In the genomic region with DNA sequence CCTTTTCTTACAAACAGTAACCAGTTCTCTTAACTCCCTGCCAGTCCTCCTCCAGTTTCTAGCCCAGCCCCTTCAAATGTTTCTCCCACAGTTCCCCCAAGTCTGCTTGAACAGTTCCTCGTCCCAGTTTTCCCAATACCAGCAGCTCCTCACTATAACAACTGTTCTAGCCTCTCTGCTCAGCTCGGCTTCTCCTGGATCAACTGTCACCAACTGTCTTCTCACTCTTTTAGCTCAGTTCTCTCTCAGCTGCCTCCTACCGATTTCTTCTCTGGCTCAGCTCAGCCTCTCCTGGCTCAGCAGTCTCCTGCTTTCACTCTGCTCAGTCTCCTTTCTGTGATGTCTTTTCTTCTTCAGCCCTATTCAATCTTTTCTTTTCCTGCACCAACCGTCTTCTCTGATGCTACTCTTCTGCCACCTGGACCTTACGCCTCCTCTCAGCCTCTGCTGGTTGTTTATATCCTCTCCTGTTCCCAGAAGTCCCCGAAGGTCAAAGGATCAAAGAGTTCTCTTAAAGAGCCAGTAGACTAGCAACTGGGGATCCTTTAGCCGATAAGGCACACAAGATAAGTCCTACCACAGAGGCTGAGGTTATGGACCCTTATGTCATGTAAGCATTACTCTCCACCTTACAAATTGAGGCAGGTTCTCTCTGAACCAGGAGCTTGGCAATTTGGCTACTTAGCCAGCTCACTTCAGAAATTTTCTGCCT, we compare ENCODE assay signal across 17 mouse cellular contexts. TPM values are rescaled to one million over a fixed set of nuclear protein-coding genes. Genes with fewer than 3 reads are reported as not detected.
DNase-seq lines count a peak whose midpoint lies in the region; ATAC-seq and TF ChIP-seq lines count a peak whose summit lies in the region.
"Had no signal": no experiment of that assay in that cellular context is flagged by ENCODE, and none has a peak within 500 bp of the region (broad histone marks: within the 10 kb centered on the region; RNA-seq: fewer than 3 reads in every experiment).

No protein-coding gene starts in this region.

- TF ChIP-seq CTCF in left cerebral cortex, adult 2 months (IDR thresholded peaks at IDR 0.05) = no peak
- TF ChIP-seq CTCF in liver, postnatal 0 days (IDR thresholded peaks at IDR 0.05; ENCODE audit: low read depth) = no peak

- H3K27ac ChIP-seq in heart, embryonic 13.5 days (replicated peaks) = no peak overlapping the region
- H3K27ac ChIP-seq in left cerebral cortex, adult 2 months = peak overlapping the region; percentile 85
- H3K27ac ChIP-seq in heart, embryonic 16.5 days (ENCODE audit: low read length) = no peak overlapping the region
- H3K27ac ChIP-seq in liver, postnatal 0 days (ENCODE audit: low read depth) = peak overlapping the region; percentile 74
- H3K27ac ChIP-seq: embryonic facial prominence, embryonic 13.5 days; forebrain, embryonic 12.5 days; hindbrain, postnatal 0 days; macrophage; neural tube, embryonic 15.5 days had no signal

- peak overlapping the region; percentile 33; the same call in 1 of the 2 replicates for H3K9ac ChIP-seq in heart, embryonic 13.5 days
- no peak overlapping the region for H3K9ac ChIP-seq in heart, embryonic 16.5 days (ENCODE audit: low read length)
- H3K9ac ChIP-seq in liver, postnatal 0 days (replicated peaks) = peak overlapping the region; percentile 45
- H3K9ac ChIP-seq: embryonic facial prominence, embryonic 13.5 days; forebrain, embryonic 12.5 days; neural tube, embryonic 15.5 days had no signal

- H3K4me2 ChIP-seq in heart, embryonic 13.5 days = peak overlapping the region; percentile 42
- peak overlapping the region; percentile 40 for H3K4me2 ChIP-seq in heart, embryonic 16.5 days (ENCODE audit: low read depth, low read length)
- H3K4me2 ChIP-seq in liver, postnatal 0 days (ENCODE audit: low read depth, low read length) = peak overlapping the region; percentile 49
- H3K4me2 ChIP-seq: embryonic facial prominence, embryonic 13.5 days; forebrain, embryonic 12.5 days; neural tube, embryonic 15.5 days had no signal

- intact Hi-C loops in heart, postnatal 25 days (cut with DNase I) = no loop called here
- intact Hi-C loops in left cerebral cortex, adult 2 months (cut with DNase I) = no loop called here
- intact Hi-C loops in left cerebral cortex, postnatal 4 days (cut with DNase I) = no loop called here

- H3K4me3 ChIP-seq in heart, embryonic 13.5 days = no peak overlapping the region
- no peak overlapping the region for H3K4me3 ChIP-seq in left cerebral cortex, adult 2 months
- 0 out of 2 replicates have a peak overlapping the region, but pooled peaks have one; percentile 9 for H3K4me3 ChIP-seq in heart, embryonic 16.5 days (ENCODE audit: low read length)
- H3K4me3 ChIP-seq in liver, postnatal 0 days (ENCODE audit: low read depth, low read length) = peak overlapping the region; percentile 19
- H3K4me3 ChIP-seq: embryonic facial prominence, embryonic 13.5 days; forebrain, embryonic 12.5 days; neural tube, embryonic 15.5 days had no signal

- no peaks in the 10 kb centered on the region for H3K36me3 ChIP-seq in heart, embryonic 13.5 days
- H3K36me3 ChIP-seq in heart, embryonic 16.5 days (ENCODE audit: control insufficient read depth, insufficient read depth) = no peaks in the 10 kb centered on the region
- no peaks in the 10 kb centered on the region for H3K36me3 ChIP-seq in liver, postnatal 0 days (replicated peaks; ENCODE audit: insufficient read depth, low read length)
- H3K36me3 ChIP-seq: embryonic facial prominence, embryonic 13.5 days; forebrain, embryonic 12.5 days; neural tube, embryonic 15.5 days had no signal

- no peak for ATAC-seq in heart, embryonic 13.5 days (ENCODE audit: extremely low read depth, insufficient number of reproducible peaks, low FRiP score, low TSS enrichment)
- no peak for ATAC-seq in heart, embryonic 16.5 days (replicated peaks; ENCODE audit: extremely low read depth, insufficient read depth, low FRiP score)
- ATAC-seq in liver, postnatal 0 days = peak; percentile 38; the same call in 1 of the 2 replicates
- ATAC-seq in erythroid progenitor cell, adult 5-6 weeks (replicated peaks; ENCODE audit: low FRiP score, poor library complexity, severe bottlenecking) = no peak
- ATAC-seq: CD4-positive, CD25-positive, alpha-beta regulatory T cell, adult 4 months; hindbrain, postnatal 0 days; Patski had no signal

- peak; percentile 48; the same call in 1 of the 2 replicates for TF ChIP-seq EP300 in liver, postnatal 0 days (IDR thresholded peaks at IDR 0.05; ENCODE audit: low read depth)

- H3K27me3 ChIP-seq in heart, embryonic 13.5 days (replicated peaks) = no peaks in the 10 kb centered on the region
- no peaks in the 10 kb centered on the region for H3K27me3 ChIP-seq in heart, embryonic 16.5 days (ENCODE audit: control insufficient read depth, insufficient read depth, low read length)
- H3K27me3 ChIP-seq in liver, postnatal 0 days (ENCODE audit: insufficient read depth, low read length) = no peaks in the 10 kb centered on the region
- H3K27me3 ChIP-seq: embryonic facial prominence, embryonic 13.5 days; forebrain, embryonic 12.5 days; neural tube, embryonic 15.5 days had no signal

- H3K9me3 ChIP-seq in heart, embryonic 13.5 days = no peaks in the 10 kb centered on the region
- H3K9me3 ChIP-seq in heart, embryonic 16.5 days (replicated peaks; ENCODE audit: control insufficient read depth, low read length) = no peaks in the 10 kb centered on the region
- no peaks in the 10 kb centered on the region for H3K9me3 ChIP-seq in liver, postnatal 0 days (ENCODE audit: low read length)
- H3K9me3 ChIP-seq: embryonic facial prominence, embryonic 13.5 days; forebrain, embryonic 12.5 days; neural tube, embryonic 15.5 days had no signal

- DNase-seq in heart, postnatal 25 days (ENCODE audit: low spot score) = no peak
- peak in 1 of 2 experiments; percentile 35 for DNase-seq in left cerebral cortex, adult 2 months (ENCODE audit: extremely low spot score in 1 of 2, low spot score in 2 of 2)
- DNase-seq in left cerebral cortex, postnatal 4 days = no peak
- no peak for DNase-seq in liver, postnatal 0 days
- no peak for DNase-seq in urinary bladder, postnatal 36 days (ENCODE audit: low spot score in 2 of 2)
- DNase-seq: cerebellum, postnatal 36 days; lung, adult 18-20 months had no signal

- 13% methylated on average over 7 of the region's 7 CpGs for WGBS in heart, embryonic 13.5 days
- WGBS in heart, embryonic 16.5 days = 21% methylated on average over 7 of the region's 7 CpGs
- WGBS in liver, postnatal 0 days (ENCODE audit: insufficient replicate concordance) = 22% methylated on average over 7 of the region's 7 CpGs

- peaks cover 21% of the 10 kb centered on the region for H3K4me1 ChIP-seq in heart, embryonic 13.5 days
- H3K4me1 ChIP-seq in heart, embryonic 16.5 days (ENCODE audit: control insufficient read depth, insufficient read depth, low read length) = 0 out of 2 replicates have a peak, but pooled peaks cover 3% of the 10 kb centered on the region
- H3K4me1 ChIP-seq in liver, postnatal 0 days (ENCODE audit: insufficient read depth) = peaks cover 18% of the 10 kb centered on the region
- H3K4me1 ChIP-seq: forebrain, embryonic 12.5 days had no signal

RNA-seq across cellular contexts. Expression of gene Fth1, which starts 16.0 kb away (rescaled TPM):
- polyA plus RNA-seq in heart, embryonic 13.5 days (2015; fragmentation: Nextera tagmentation; extraction: Ambion mirVana) = 2,189 and 2,554 TPM in 2 replicates
- total RNA-seq in heart, postnatal 25 days (2021) = 1,000 to 10,000 TPM; 2,502 to 2,556 TPM
- 1,000 to 10,000 TPM; 2,213 to 2,341 TPM for total RNA-seq in left cerebral cortex, adult 2 months (2021)
- total RNA-seq in left cerebral cortex, postnatal 4 days (2021) = 1,000 to 10,000 TPM; 1,213 to 1,248 TPM
- polyA plus RNA-seq in heart, embryonic 16.5 days (2015; fragmentation: Nextera tagmentation; extraction: Ambion mirVana) = 1,934 and 2,252 TPM in 2 replicates
- polyA plus RNA-seq in liver, postnatal 0 days (2015; fragmentation: Nextera tagmentation; extraction: Ambion mirVana) = 4,793 and 5,083 TPM in 2 replicates
- total RNA-seq in erythroid progenitor cell, adult 5-6 weeks (2015; ENCODE audit: low replicate concordance) = 2,541 and 2,855 TPM in 2 replicates
- 1,910 and 2,502 TPM in 2 replicates for total RNA-seq in erythroid progenitor cell, adult 5-6 weeks (2017; ENCODE audit: low replicate concordance)

RNA-seq across cellular contexts. Expression of gene Best1, which starts 37.1 kb away (rescaled TPM):
- 0.23 and 0.27 TPM in 2 replicates for polyA plus RNA-seq in heart, embryonic 13.5 days (2015; fragmentation: Nextera tagmentation; extraction: Ambion mirVana)
- total RNA-seq in heart, postnatal 25 days (2021) = under 1 TPM in 1 of 2 experiments, not detected in 1; 0.10 TPM
- under 1 TPM; 0.49 to 0.75 TPM for total RNA-seq in left cerebral cortex, adult 2 months (2021)
- 1 to 10 TPM; 1.7 to 2.1 TPM for total RNA-seq in left cerebral cortex, postnatal 4 days (2021)
- 0.28 and 0.30 TPM in 2 replicates for polyA plus RNA-seq in heart, embryonic 16.5 days (2015; fragmentation: Nextera tagmentation; extraction: Ambion mirVana)
- 0.08 and 0.13 TPM in 2 replicates for polyA plus RNA-seq in liver, postnatal 0 days (2015; fragmentation: Nextera tagmentation; extraction: Ambion mirVana)
- not detected in 2 replicates for total RNA-seq in erythroid progenitor cell, adult 5-6 weeks (2015; ENCODE audit: low replicate concordance)
- total RNA-seq in erythroid progenitor cell, adult 5-6 weeks (2017; ENCODE audit: low replicate concordance) = not detected in 2 replicates
- polyA plus RNA-seq: Patski had no signal

RNA-seq across cellular contexts. Expression of gene Rab3il1, which starts 37.1 kb away (rescaled TPM):
- 32.5 and 36.7 TPM in 2 replicates for polyA plus RNA-seq in heart, embryonic 13.5 days (2015; fragmentation: Nextera tagmentation; extraction: Ambion mirVana)
- total RNA-seq in heart, postnatal 25 days (2021) = 1 to 10 TPM; 8.9 to 9.3 TPM
- 1 to 10 TPM; 9.4 TPM for total RNA-seq in left cerebral cortex, adult 2 months (2021)
- total RNA-seq in left cerebral cortex, postnatal 4 days (2021) = 10 to 100 TPM; 12.9 to 14.9 TPM
- polyA plus RNA-seq in heart, embryonic 16.5 days (2015; fragmentation: Nextera tagmentation; extraction: Ambion mirVana) = 22.1 and 24.0 TPM in 2 replicates
- polyA plus RNA-seq in liver, postnatal 0 days (2015; fragmentation: Nextera tagmentation; extraction: Ambion mirVana) = 74.9 and 80.9 TPM in 2 replicates
- 252 and 262 TPM in 2 replicates for total RNA-seq in erythroid progenitor cell, adult 5-6 weeks (2015; ENCODE audit: low replicate concordance)
- 345 and 413 TPM in 2 replicates for total RNA-seq in erythroid progenitor cell, adult 5-6 weeks (2017; ENCODE audit: low replicate concordance)
- polyA plus RNA-seq: CD4-positive, CD25-positive, alpha-beta regulatory T cell, adult 4 months had no signal

Comparison
In these comparisons a context has a peak if more than half of its experiments do, and no peak if none do; other contexts are left out.
1. H3K4me3 ChIP-seq: peak in heart, embryonic 16.5 days (single experiment) and liver, postnatal 0 days (single experiment); none in heart, embryonic 13.5 days (single experiment) and left cerebral cortex, adult 2 months (single experiment).
2. H3K27ac ChIP-seq: peak in left cerebral cortex, adult 2 months (single experiment) and liver, postnatal 0 days (single experiment); none in heart, embryonic 13.5 days (single experiment) and heart, embryonic 16.5 days (single experiment).
3. RNA of gene Rab3il1, which starts 37.1 kb away (total RNA-seq): 252 to 413 TPM in erythroid progenitor cell, adult 5-6 weeks; 12.9 to 14.9 TPM in left cerebral cortex, postnatal 4 days, 9.4 TPM in left cerebral cortex, adult 2 months and 8.9 to 9.3 TPM in heart, postnatal 25 days; every median in the first group is over 10 times any median in the second.
4. Peak in every context shown above with its lines, with median percentiles within 50 percentile points of each other: H3K4me2 ChIP-seq.